Mouse (Mus musculus) cerebellum, adult 11-12 months (tissue): Measurements from ENCODE around the gene Nudc.

ENCODE experiments used
- DNase-seq: peaks from one replicate; pipeline ENCODE4 v3.0.0; 2022

Nudc gene

GRCm38 (mm10) chr4:133488619-133489392 lies 57.0 kb downstream of the Nudc start:
- DNase-seq: no peak

- DNase-seq: no peak
These were observed 59.0 kb downstream of the Nudc start for GRCm38 (mm10) chr4:133486673-133487357.

GRCm38 (mm10) chr4:133485691-133486425 lies 59.9 kb downstream of the Nudc start:
- no peak for DNase-seq

GRCm38 (mm10) chr4:133484266-133485025 lies 61.4 kb downstream of the Nudc start:
- no peak for DNase-seq
